Mouse (Mus musculus) cerebellum, adult 2 months (tissue): ENCODE results near the gene Ap2a2. TPM values are rescaled to one million over a fixed set of nuclear protein-coding genes. Genes with fewer than 3 reads are reported as not detected.
A peak's percentile ranks its signal among the peaks of the same experiment; 100 is the strongest.
"Not testable (repeated sequence)": the region's sequence is repeated elsewhere in the genome, so short reads cannot be mapped to it uniquely, and the experiment has no call there.

ENCODE experiments used
- DNase-seq, 2 experiments: peaks; one replicate each; pipeline ENCODE4 v3.0.0; 2021
- H3K27ac ChIP-seq: fragments of 200-500 bp; 2 replicates; pipeline ENCODE4 v1.5.1; 2012; ENCODE audit warnings: low read length, control low read depth, inconsistent platforms; ENCODE audit not compliant: insufficient read depth
- H3K27me3 ChIP-seq: fragments of 200-500 bp; 2 replicates; pipeline ENCODE4 v1.6.1; 2012; ENCODE audit warnings: inconsistent platforms, mild to moderate bottlenecking, low read length, moderate library complexity; ENCODE audit not compliant: control insufficient read depth, insufficient read depth
- H3K4me1 ChIP-seq: fragments of 200-500 bp; 2 replicates; pipeline ENCODE4 v1.6.1; 2011; ENCODE audit warnings: low read length; ENCODE audit not compliant: control insufficient read depth, insufficient read depth
- H3K4me3 ChIP-seq: fragments of 200-500 bp; replicated peaks from 2 replicates; pipeline ENCODE3; 2011; ENCODE audit warnings: mild to moderate bottlenecking, low read depth, low read length, control low read depth; ENCODE audit not compliant: insufficient read depth
- CTCF ChIP-seq: fragments of 200-500 bp; IDR thresholded peaks from 2 replicates; pipeline ENCODE4 v1.5.1; 2011; ENCODE audit warnings: low read depth, mild to moderate bottlenecking, control low read depth, low read length, moderate library complexity, borderline replicate concordance; ENCODE audit not compliant: insufficient read depth
- POLR2A ChIP-seq: fragments of 200-500 bp; IDR thresholded peaks from 2 replicates; pipeline ENCODE4 v1.6.1; 2011; ENCODE audit warnings: low read length, control low read depth, borderline replicate concordance; ENCODE audit not compliant: insufficient read depth
- WGBS: fragments of 180-500 bp; shearing (Covaris S2); methylation state at CpG from one replicate; pipeline ENCODE4 v1.1.7; 2018; 5-methylcytosine and 5-hydroxymethylcytosine counted together
- polyA plus RNA-seq: library from polyadenylated mRNA; depleted of rRNA; stranded (reverse); fragments of >200 nt; gene quantifications from 2 replicates; pipeline ENCODE4 v1.2.3, GENCODE M21; 2012; rRNA removed

The Ap2a2 gene
- polyA plus RNA-seq, 1 experiment, result 96.7 TPM

DNA sequence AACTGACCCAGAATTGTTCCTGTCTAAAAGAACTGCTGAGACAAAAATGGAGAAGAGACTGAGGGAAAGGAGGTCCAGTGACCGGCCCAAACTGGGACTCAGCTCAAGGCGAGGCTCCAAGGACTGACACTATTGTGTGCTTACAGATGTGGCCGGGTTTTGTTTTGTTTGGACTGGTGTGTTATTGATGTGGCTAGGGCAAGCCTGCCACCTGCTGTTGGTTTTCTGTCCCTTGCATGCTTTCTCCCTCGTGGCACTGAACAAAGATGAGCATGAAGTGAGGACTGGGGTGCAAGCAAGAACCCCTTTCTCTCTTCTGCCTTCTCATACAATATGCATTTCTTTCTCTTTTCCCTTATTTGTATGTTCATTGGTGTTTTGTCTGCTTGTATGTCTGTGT is 104.2 kb downstream of the Ap2a2 start:
- H3K4me1 ChIP-seq, result no peaks in the 10 kb centered on the region
- peak; percentile 35 to 38 for DNase-seq
- no peak overlapping the region for H3K27ac ChIP-seq
- no peaks in the 10 kb centered on the region for H3K27me3 ChIP-seq
- TF ChIP-seq CTCF (peak; percentile 59; the same call in 1 of the 2 replicates), POLR2A (no peak)
- WGBS, result 12% methylated on average over 4 of the region's 4 CpGs
- H3K4me3 ChIP-seq, result no peak overlapping the region

DNA sequence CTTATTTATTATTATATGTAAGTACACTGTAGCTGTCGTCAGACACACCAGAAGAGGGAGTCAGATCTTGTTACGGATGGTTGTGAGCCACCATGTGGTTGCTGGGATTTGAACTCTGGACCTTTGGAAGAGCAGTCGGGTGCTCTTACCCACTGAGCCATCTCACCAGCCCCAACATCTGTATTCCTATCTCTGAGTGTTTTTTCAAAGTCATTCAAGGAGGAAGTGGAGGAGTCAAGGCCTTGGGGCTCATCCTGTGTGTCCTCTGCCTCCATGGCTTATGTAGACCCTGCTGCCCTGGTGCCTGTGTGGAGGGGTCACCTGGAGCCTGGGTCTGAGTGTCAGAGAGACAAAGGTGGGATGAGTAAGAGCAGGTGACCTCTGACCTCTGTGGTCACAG is 107.1 kb downstream of the Ap2a2 start:
- H3K27me3 ChIP-seq, result not testable (repeated sequence)
- WGBS, result 92% methylated on average over 3 of the region's 3 CpGs

DNA sequence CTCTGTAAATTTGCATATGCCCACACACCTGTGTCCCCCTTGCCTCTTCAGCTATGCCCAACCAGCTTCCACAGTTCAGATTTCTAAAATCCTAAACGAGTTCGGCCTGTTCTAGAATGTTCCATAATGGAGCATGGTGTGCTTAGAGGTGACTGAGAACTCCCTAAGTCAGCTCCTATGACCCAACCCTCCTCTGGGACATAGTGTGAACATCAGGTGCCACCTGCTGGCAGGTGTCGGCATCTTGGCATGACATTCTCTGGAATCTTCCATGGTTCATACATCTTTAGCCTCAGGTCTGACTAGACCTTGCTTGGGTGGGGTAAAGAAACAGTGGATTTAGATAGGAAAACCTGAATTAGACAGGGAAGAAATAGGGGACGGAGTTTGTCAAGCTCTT is 109.0 kb downstream of the Ap2a2 start:
- Histone ChIP-seq H3K4me3 (no peak overlapping the region), H3K4me1 (no peaks in the 10 kb centered on the region), H3K27me3 (no peaks in the 10 kb centered on the region), H3K27ac (no peak overlapping the region)
- peak; percentile 22 to 34 for DNase-seq
- TF ChIP-seq POLR2A (no peak), CTCF (peak; percentile 59; the same call in 1 of the 2 replicates)
- 70% methylated on average over 4 of the region's 4 CpGs for WGBS

More for the DNA sequence above, 107.1 kb downstream of the Ap2a2 start:
- DNase-seq, H3K4me3 ChIP-seq, H3K27ac ChIP-seq, H3K4me1 ChIP-seq: not testable (repeated sequence)

DNA sequence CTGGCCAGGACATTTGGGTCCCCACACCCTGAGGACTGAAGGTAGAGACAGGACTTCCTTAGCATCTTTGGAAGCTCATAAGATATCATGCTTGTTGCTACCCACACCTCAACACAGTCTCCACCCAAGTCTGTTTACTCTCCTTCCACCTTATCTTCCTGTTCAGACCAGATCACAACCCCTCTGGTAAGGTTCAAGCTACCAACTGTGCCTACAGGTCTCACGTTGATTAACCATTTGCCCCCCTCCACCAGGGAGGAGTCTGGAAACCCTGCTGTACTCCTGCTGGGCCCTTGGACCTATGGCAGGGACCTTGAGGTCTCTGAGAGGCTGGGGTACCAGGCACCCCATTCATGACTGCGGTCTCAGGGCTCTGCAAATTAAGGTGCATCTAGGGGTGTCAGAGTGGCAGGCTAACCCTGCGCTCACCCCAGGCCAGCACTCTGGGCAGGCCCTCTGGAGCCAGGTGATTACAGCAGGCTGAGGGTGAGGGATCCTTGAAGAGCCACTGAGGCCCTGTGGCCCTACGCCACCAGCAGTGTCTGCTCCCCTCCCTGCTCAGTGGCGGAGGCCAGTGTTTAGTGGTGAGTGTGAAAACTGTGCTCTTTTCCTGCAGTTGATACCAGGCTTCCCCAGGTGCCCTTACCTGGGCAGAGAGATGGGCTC is 109.8 kb downstream of the Ap2a2 start:
- DNase-seq, result no peak
- TF ChIP-seq CTCF (no peak), POLR2A (no peak)
- WGBS, result 87% methylated on average over 5 of the region's 5 CpGs
- Histone ChIP-seq H3K4me3 (no peak overlapping the region), H3K27me3 (no peaks in the 10 kb centered on the region), H3K4me1 (no peaks in the 10 kb centered on the region), H3K27ac (no peak overlapping the region)

DNA sequence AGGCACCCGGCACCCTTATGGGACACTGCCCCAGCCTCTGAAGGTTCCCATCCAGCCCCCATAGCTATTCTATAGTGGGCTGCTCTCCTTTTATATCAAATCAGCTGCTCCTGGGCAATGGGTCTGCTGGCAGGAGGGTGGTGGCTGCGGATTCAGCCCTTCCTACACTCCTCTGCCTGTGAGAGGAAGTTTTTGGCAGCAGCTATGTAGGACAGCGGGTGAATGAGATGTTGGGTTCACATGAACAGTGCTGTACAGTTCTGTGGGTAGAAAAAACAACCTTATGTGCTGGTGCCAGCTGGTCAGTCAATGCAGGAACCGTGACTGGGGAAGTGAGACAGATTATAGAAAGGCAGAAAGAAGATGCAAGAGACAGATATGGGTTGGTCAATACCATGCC is 116.9 kb downstream of the Ap2a2 start:
- H3K27me3 ChIP-seq, result no peaks in the 10 kb centered on the region
- TF ChIP-seq POLR2A, result no peak
- no peak for TF ChIP-seq CTCF
- H3K27ac ChIP-seq, result no peak overlapping the region
- 55% methylated on average over 4 of the region's 4 CpGs for WGBS
- no peaks in the 10 kb centered on the region for H3K4me1 ChIP-seq
- no peak for DNase-seq
- H3K4me3 ChIP-seq, result no peak overlapping the region

Other genes with a start within 250 kb of the Ap2a2 start
- gene Deaf1, start 234.5 kb upstream of the Ap2a2 start, polyA plus RNA-seq, result 47.5 and 49.3 TPM in 2 replicates
- gene Tmem80, start 234.4 kb upstream of the Ap2a2 start, polyA plus RNA-seq, result 66.7 and 68.3 TPM in 2 replicates
- 77.3 and 90.4 TPM in 2 replicates for gene Eps8l2, start 223.3 kb upstream of the Ap2a2 start, polyA plus RNA-seq
- gene Taldo1, start 170.0 kb upstream of the Ap2a2 start, polyA plus RNA-seq, result 222 and 232 TPM in 2 replicates
- gene Gatd1, start 148.0 kb upstream of the Ap2a2 start, polyA plus RNA-seq, result 48.1 and 49.2 TPM in 2 replicates
- gene Cend1, start 132.7 kb upstream of the Ap2a2 start, polyA plus RNA-seq, result 375 and 402 TPM in 2 replicates
- gene Slc25a22, start 124.3 kb upstream of the Ap2a2 start, polyA plus RNA-seq, result 328 and 384 TPM in 2 replicates
- 3.2 and 4.4 TPM in 2 replicates for gene Pidd1, start 118.1 kb upstream of the Ap2a2 start, polyA plus RNA-seq
- gene Rplp2, start 114.8 kb upstream of the Ap2a2 start, polyA plus RNA-seq, result 481 and 571 TPM in 2 replicates
- 46.8 and 51.3 TPM in 2 replicates for gene Pnpla2, start 107.0 kb upstream of the Ap2a2 start, polyA plus RNA-seq
- 8.3 and 10.1 TPM in 2 replicates for gene Cracr2b, start 101.1 kb upstream of the Ap2a2 start, polyA plus RNA-seq
- 68.7 and 73.9 TPM in 2 replicates for gene Cd151, start 94.8 kb upstream of the Ap2a2 start, polyA plus RNA-seq
- gene Polr2l, start 87.0 kb upstream of the Ap2a2 start, polyA plus RNA-seq, result 58.9 and 62.3 TPM in 2 replicates
- gene Tspan4, start 86.9 kb upstream of the Ap2a2 start, polyA plus RNA-seq, result 140 and 162 TPM in 2 replicates
- gene Chid1, start 22.3 kb upstream of the Ap2a2 start, polyA plus RNA-seq, result 35.8 and 37.9 TPM in 2 replicates
- 0.05 and 0.08 TPM in 2 replicates for gene Muc6, start 93.1 kb downstream of the Ap2a2 start, polyA plus RNA-seq
- 0.33 and 0.44 TPM in 2 replicates for gene Muc2, start 128.2 kb downstream of the Ap2a2 start, polyA plus RNA-seq
- not detected in 2 replicates for gene Muc5ac, start 226.8 kb downstream of the Ap2a2 start, polyA plus RNA-seq